Mouse (Mus musculus): ENCODE measurements around the gene Ntng1.

- TF ChIP-seq CTCF (IDR thresholded peaks at IDR 0.05; ENCODE audit: low read depth) (no peak), EP300 (optimal IDR thresholded peaks at IDR 0.05) (no peak)
These were observed 376.9 kb downstream of the Ntng1 start for GRCm38 (mm10) chr3:109766939-109767338.

Data from stomach, postnatal 0 days (tissue).